Mouse (Mus musculus) heart, postnatal 0 days (tissue): ENCODE data around the gene Rab4a. TPM values are rescaled to one million over a fixed set of nuclear protein-coding genes. Genes with fewer than 3 reads are reported as not detected.

Source experiments
- ATAC-seq: fragments of 200-750 bp; cut with Nextera tagmentation; 2 replicates; pipeline ENCODE4 v1.8.0; 2017; ENCODE audit warnings: low read depth, moderate number of reproducible peaks, moderate library complexity; ENCODE audit not compliant: insufficient read depth
- DNase-seq: peaks from one replicate; pipeline ENCODE4 v3.0.0-alpha.2; 2016; ENCODE audit warnings: low spot score
- H3K27ac ChIP-seq: fragments of 300-500 bp; sonication (generic); 2 replicates; pipeline ENCODE4 v1.5.1; 2014; ENCODE audit warnings: low read depth, mild to moderate bottlenecking
- H3K27me3 ChIP-seq: fragments of 300-500 bp; sonication (generic); 2 replicates; pipeline ENCODE4 v1.6.1; 2014; ENCODE audit warnings: low read length, mixed read lengths; ENCODE audit not compliant: control insufficient read depth, insufficient read depth
- H3K36me3 ChIP-seq: fragments of 300-500 bp; sonication (generic); replicated peaks from 2 replicates; pipeline ENCODE4 v1.6.1; 2014; ENCODE audit warnings: low read length, mixed read lengths; ENCODE audit not compliant: control insufficient read depth, insufficient read depth
- H3K4me1 ChIP-seq: fragments of 300-500 bp; sonication (generic); 2 replicates; pipeline ENCODE4 v1.6.1; 2014; ENCODE audit warnings: antibody characterized with exemption; ENCODE audit not compliant: control insufficient read depth, insufficient read depth
- H3K4me2 ChIP-seq: fragments of 300-500 bp; sonication (generic); 2 replicates; pipeline ENCODE4 v1.6.1; 2014; ENCODE audit warnings: low read depth, mild to moderate bottlenecking, low read length, moderate library complexity
- H3K4me3 ChIP-seq: fragments of 300-500 bp; sonication (generic); 2 replicates; pipeline ENCODE4 v1.5.1; 2014; ENCODE audit warnings: low read depth, low read length
- H3K9ac ChIP-seq: fragments of 300-500 bp; sonication (generic); replicated peaks from 2 replicates; pipeline ENCODE4 v1.6.1; 2014; ENCODE audit warnings: low read depth, low read length, mixed read lengths
- H3K9me3 ChIP-seq: fragments of 300-500 bp; sonication (generic); replicated peaks from 2 replicates; pipeline ENCODE4 v1.6.1; 2016; ENCODE audit warnings: low read length; ENCODE audit not compliant: control insufficient read depth
- CTCF ChIP-seq: IDR thresholded peaks from 2 replicates; pipeline ENCODE4 v1.5.1; 2016; ENCODE audit warnings: antibody characterized with exemption, control low read depth, low read depth
- EP300 ChIP-seq: IDR thresholded peaks from 2 replicates; pipeline ENCODE4 v1.6.1; 2016; ENCODE audit warnings: antibody characterized with exemption, low read depth
- WGBS: fragments of 180-500 bp; shearing (Covaris S2); extraction: QIAGEN DNeasy Blood & Tissue Kit; methylation state at CpG from one replicate; pipeline ENCODE4 v1.1.7; 2014; 5-methylcytosine and 5-hydroxymethylcytosine counted together
- polyA plus RNA-seq: library from polyadenylated mRNA; unstranded; fragments of >200 nt; fragmentation: Nextera tagmentation; extraction: Ambion mirVana; gene quantifications from 2 replicates; pipeline ENCODE4 v1.2.1, GENCODE M21; 2015
- total RNA-seq: library from RNA; depleted of rRNA; stranded (reverse); fragments of >200 nt; gene quantifications from 2 replicates; pipeline ENCODE4 v1.2.3, GENCODE M21; 2014; ENCODE audit warnings: low replicate concordance; rRNA removed

Gene Rab4a
- 13.7 and 22.1 TPM in 2 replicates for total RNA-seq
- 30.1 and 31.0 TPM in 2 replicates for polyA plus RNA-seq

- Histone ChIP-seq H3K27me3 (no peaks in the 10 kb centered on the region), H3K9ac (peak within 1 kb of the TSS; percentile 75), H3K4me1 (peaks cover 8% of the 10 kb centered on the region), H3K9me3 (no peaks in the 10 kb centered on the region), H3K27ac (peak within 1 kb of the TSS; percentile 31), H3K4me2 (peak within 1 kb of the TSS; percentile 79), H3K36me3 (no peaks in the 10 kb centered on the region), H3K4me3 (peak within 1 kb of the TSS; percentile 72)
- TF ChIP-seq EP300: no peak
- no peak for TF ChIP-seq CTCF
- ATAC-seq (peak; percentile 71), DNase-seq (peak; percentile 82)
- under 1% methylated on average over 45 of the region's 48 CpGs for WGBS
Measured at GRCm38 (mm10) chr8:123805718-123806373, at the start of gene Rab4a. Rab4a (plus strand) TSS chr8:123805985.

- Histone ChIP-seq H3K4me1 (peaks cover 20% of the 10 kb centered on the region), H3K9ac (no peak overlapping the region), H3K27me3 (0 out of 2 replicates have a peak, but pooled peaks cover 4% of the 10 kb centered on the region), H3K36me3 (no peaks in the 10 kb centered on the region), H3K4me2 (no peak overlapping the region), H3K9me3 (no peaks in the 10 kb centered on the region), H3K27ac (no peak overlapping the region), H3K4me3 (no peak overlapping the region)
- TF ChIP-seq CTCF (no peak), EP300 (no peak)
- ATAC-seq (no peak), DNase-seq (no peak)
- 83% methylated on average over 8 of the region's 8 CpGs for WGBS
Measured at GRCm38 (mm10) chr8:123756901-123757300, 48.9 kb upstream of the Rab4a start.

- WGBS: 69% methylated on average over 1 of the region's 1 CpGs
- TF ChIP-seq EP300 (no peak), CTCF (no peak)
- Histone ChIP-seq H3K4me1 (peaks cover 4% of the 10 kb centered on the region), H3K9ac (no peak overlapping the region), H3K4me2 (no peak overlapping the region), H3K4me3 (no peak overlapping the region), H3K27me3 (0 out of 2 replicates have a peak, but pooled peaks cover 11% of the 10 kb centered on the region), H3K9me3 (no peaks in the 10 kb centered on the region), H3K36me3 (no peaks in the 10 kb centered on the region), H3K27ac (no peak overlapping the region)
- ATAC-seq (no peak), DNase-seq (no peak)
Measured at GRCm38 (mm10) chr8:123758935-123759334, 46.9 kb upstream of the Rab4a start.

- Histone ChIP-seq H3K27me3 (0 out of 2 replicates have a peak, but pooled peaks cover 11% of the 10 kb centered on the region), H3K36me3 (no peaks in the 10 kb centered on the region), H3K4me3 (no peak overlapping the region), H3K27ac (no peak overlapping the region), H3K4me2 (no peak overlapping the region), H3K4me1 (no peaks in the 10 kb centered on the region; the same call in none of the 2 replicates), H3K9ac (no peak overlapping the region), H3K9me3 (no peaks in the 10 kb centered on the region)
- DNase-seq (no peak), ATAC-seq (no peak)
- WGBS: 23% methylated on average over 10 of the region's 10 CpGs
- TF ChIP-seq CTCF (no peak), EP300 (no peak)
Measured at GRCm38 (mm10) chr8:123759933-123760332, 45.9 kb upstream of the Rab4a start.

- Histone ChIP-seq H3K9ac (no peak overlapping the region), H3K27ac (no peak overlapping the region), H3K9me3 (no peaks in the 10 kb centered on the region), H3K4me3 (no peak overlapping the region), H3K4me1 (no peaks in the 10 kb centered on the region; the same call in none of the 2 replicates), H3K4me2 (no peak overlapping the region), H3K36me3 (no peaks in the 10 kb centered on the region), H3K27me3 (0 out of 2 replicates have a peak, but pooled peaks cover 11% of the 10 kb centered on the region)
- no peak for DNase-seq
- no peak for ATAC-seq
- WGBS: 78% methylated on average over 5 of the region's 5 CpGs
- TF ChIP-seq EP300: no peak
- no peak for TF ChIP-seq CTCF
Measured at GRCm38 (mm10) chr8:123760579-123760978, 45.2 kb upstream of the Rab4a start.
